Comparison of ENCODE assay signal across 15 mouse cellular contexts in genomic region chr12:44044388-44045105, GRCm38 (mm10).
DNase-seq lines count a peak whose midpoint lies in the region; ATAC-seq lines count a peak whose summit lies in the region.
"Had no signal": no experiment of that assay in that cellular context is flagged by ENCODE, and none has a peak within 500 bp of the region (broad histone marks: within the 10 kb centered on the region; RNA-seq: fewer than 3 reads in every experiment).

No protein-coding gene starts in this region.

- H3K4me3 ChIP-seq in hindbrain, embryonic 12.5 days: no peak overlapping the region
- H3K4me3 ChIP-seq in hindbrain, embryonic 11.5 days (ENCODE audit: low read depth, low read length): no peak overlapping the region
- H3K4me3 ChIP-seq: embryonic facial prominence, embryonic 15.5 days; liver, embryonic 12.5 days; neural tube, embryonic 12.5 days had no signal

- 69% methylated on average over 14 of the region's 14 CpGs for WGBS in hindbrain, embryonic 12.5 days
- WGBS in hindbrain, embryonic 11.5 days: 70% methylated on average over 14 of the region's 14 CpGs

- no peak overlapping the region for H3K27ac ChIP-seq in hindbrain, embryonic 12.5 days
- H3K27ac ChIP-seq in hindbrain, embryonic 11.5 days (ENCODE audit: low read depth, low read length): no peak overlapping the region
- H3K27ac ChIP-seq: embryonic facial prominence, embryonic 15.5 days; liver, embryonic 12.5 days; neural tube, embryonic 12.5 days had no signal

- H3K27me3 ChIP-seq in hindbrain, embryonic 12.5 days: no peaks in the 10 kb centered on the region
- no peaks in the 10 kb centered on the region for H3K27me3 ChIP-seq in hindbrain, embryonic 11.5 days (ENCODE audit: control insufficient read depth, insufficient read depth, low read length)
- H3K27me3 ChIP-seq: embryonic facial prominence, embryonic 15.5 days; liver, embryonic 12.5 days; neural tube, embryonic 12.5 days had no signal

- no peaks in the 10 kb centered on the region for H3K36me3 ChIP-seq in hindbrain, embryonic 12.5 days
- no peaks in the 10 kb centered on the region for H3K36me3 ChIP-seq in hindbrain, embryonic 11.5 days (ENCODE audit: control insufficient read depth, insufficient read depth, low read length)
- H3K36me3 ChIP-seq: embryonic facial prominence, embryonic 15.5 days; liver, embryonic 12.5 days; neural tube, embryonic 12.5 days had no signal

- 0 out of 2 replicates have a peak, but pooled peaks cover 4% of the 10 kb centered on the region for H3K4me1 ChIP-seq in hindbrain, embryonic 12.5 days
- no peaks in the 10 kb centered on the region for H3K4me1 ChIP-seq in hindbrain, embryonic 11.5 days (replicated peaks; ENCODE audit: control insufficient read depth, insufficient read depth, low read length)
- H3K4me1 ChIP-seq: embryonic facial prominence, embryonic 15.5 days; liver, embryonic 12.5 days; neural tube, embryonic 12.5 days had no signal

- no peaks in the 10 kb centered on the region for H3K9me3 ChIP-seq in hindbrain, embryonic 12.5 days (replicated peaks)
- no peaks in the 10 kb centered on the region for H3K9me3 ChIP-seq in hindbrain, embryonic 11.5 days (ENCODE audit: control insufficient read depth, low read length)
- H3K9me3 ChIP-seq: embryonic facial prominence, embryonic 15.5 days; liver, embryonic 12.5 days; neural tube, embryonic 12.5 days had no signal

- 0 out of 2 replicates have a peak, but pooled peaks have one; percentile 38 for ATAC-seq in hindbrain, embryonic 12.5 days (ENCODE audit: low FRiP score)
- no peak for ATAC-seq in hindbrain, embryonic 11.5 days (ENCODE audit: low FRiP score)
- ATAC-seq in granulocyte monocyte progenitor cell, adult 5-6 weeks (replicated peaks; ENCODE audit: poor library complexity, severe bottlenecking): no peak
- ATAC-seq: liver, embryonic 12.5 days had no signal

- no peak overlapping the region for H3K9ac ChIP-seq in hindbrain, embryonic 12.5 days
- H3K9ac ChIP-seq in hindbrain, embryonic 11.5 days (ENCODE audit: low read depth, low read length): no peak overlapping the region
- H3K9ac ChIP-seq: embryonic facial prominence, embryonic 15.5 days; liver, embryonic 12.5 days; neural tube, embryonic 12.5 days had no signal

- no peak overlapping the region for H3K4me2 ChIP-seq in hindbrain, embryonic 12.5 days (replicated peaks)
- no peak overlapping the region for H3K4me2 ChIP-seq in hindbrain, embryonic 11.5 days (replicated peaks; ENCODE audit: low read depth, low read length)
- H3K4me2 ChIP-seq: embryonic facial prominence, embryonic 15.5 days; liver, embryonic 12.5 days; neural tube, embryonic 12.5 days had no signal

- DNase-seq in cerebellum, postnatal 25 days: peak; percentile 6 to 19
- no peak for DNase-seq in cerebellum, adult 9-11 months
- DNase-seq in hindbrain, embryonic 11.5 days (ENCODE audit: low spot score): no peak
- DNase-seq in right cerebral cortex, postnatal 4 days: peak; percentile 6
- no peak for DNase-seq in right cerebral cortex, postnatal 14 days
- DNase-seq in spleen, adult 12 weeks (ENCODE audit: low spot score): no peak
- DNase-seq: cerebellum, adult 11 months; gastrocnemius, postnatal 14 days; kidney, adult 18-20 months; thymus, postnatal 25 days had no signal

Comparison
In these comparisons a context has a peak if more than half of its experiments do, and no peak if none do; other contexts are left out.
1. DNase-seq: peak in cerebellum, postnatal 25 days (2 of 2) and right cerebral cortex, postnatal 4 days (single experiment); none in cerebellum, adult 9-11 months (single experiment), hindbrain, embryonic 11.5 days (single experiment), right cerebral cortex, postnatal 14 days (single experiment) and spleen, adult 12 weeks (single experiment).